Mouse (Mus musculus) thymus, adult 2 months (tissue): Measurements from ENCODE around the gene Col4a2. TPM values are rescaled to one million over a fixed set of nuclear protein-coding genes. Genes with fewer than 3 reads are reported as not detected.

Experiments
- DNase-seq: peaks from one replicate; pipeline ENCODE4 v3.0.0; 2021
- H3K27ac ChIP-seq: fragments of 200-500 bp; 2 replicates; pipeline ENCODE4 v1.5.1; 2012; ENCODE audit warnings: low read length, control low read depth; ENCODE audit not compliant: control insufficient read depth, insufficient read depth
- H3K27me3 ChIP-seq: fragments of 200-500 bp; 2 replicates; pipeline ENCODE4 v1.6.1; 2012; ENCODE audit warnings: mild to moderate bottlenecking, low read length, moderate library complexity, mixed read lengths; ENCODE audit not compliant: control insufficient read depth, insufficient read depth
- H3K36me3 ChIP-seq: fragments of 200-500 bp; 2 replicates; pipeline ENCODE4 v1.6.1; 2012; ENCODE audit warnings: mild to moderate bottlenecking, low read length, moderate library complexity; ENCODE audit not compliant: control insufficient read depth, insufficient read depth
- H3K4me1 ChIP-seq: fragments of 200-500 bp; replicated peaks from 2 replicates; pipeline ENCODE4 v1.6.1; 2012; ENCODE audit warnings: low read length; ENCODE audit not compliant: control insufficient read depth, insufficient read depth
- H3K4me3 ChIP-seq: fragments of 200-500 bp; 2 replicates; pipeline ENCODE4 v1.5.1; 2012; ENCODE audit warnings: mild to moderate bottlenecking, low read length, control low read depth, moderate library complexity; ENCODE audit not compliant: control insufficient read depth, insufficient read depth
- CTCF ChIP-seq: fragments of 200-500 bp; IDR thresholded peaks from 2 replicates; pipeline ENCODE4 v1.5.1; 2012; ENCODE audit warnings: mild to moderate bottlenecking, control low read depth, low read length, moderate library complexity, borderline replicate concordance; ENCODE audit not compliant: control insufficient read depth, poor library complexity, insufficient read depth; ENCODE audit errors: extremely low read depth
- POLR2A ChIP-seq: fragments of 200-500 bp; IDR thresholded peaks from 2 replicates; pipeline ENCODE4 v1.6.1; 2012; ENCODE audit warnings: mild to moderate bottlenecking, low read length, control low read depth, moderate library complexity; ENCODE audit not compliant: control insufficient read depth, poor library complexity, insufficient read depth; ENCODE audit errors: extremely low read depth
- WGBS: fragments of 180-500 bp; shearing (Covaris S2); methylation state at CpG from one replicate; pipeline ENCODE4 v1.1.7; 2018; 5-methylcytosine and 5-hydroxymethylcytosine counted together
- polyA plus RNA-seq: library from polyadenylated mRNA; depleted of rRNA; stranded (reverse); fragments of >200 nt; gene quantifications from 2 replicates; pipeline ENCODE4 v1.2.3, GENCODE M21; 2012

Gene Col4a2
- polyA plus RNA-seq, 1 experiment: 25.7 TPM

DNA sequence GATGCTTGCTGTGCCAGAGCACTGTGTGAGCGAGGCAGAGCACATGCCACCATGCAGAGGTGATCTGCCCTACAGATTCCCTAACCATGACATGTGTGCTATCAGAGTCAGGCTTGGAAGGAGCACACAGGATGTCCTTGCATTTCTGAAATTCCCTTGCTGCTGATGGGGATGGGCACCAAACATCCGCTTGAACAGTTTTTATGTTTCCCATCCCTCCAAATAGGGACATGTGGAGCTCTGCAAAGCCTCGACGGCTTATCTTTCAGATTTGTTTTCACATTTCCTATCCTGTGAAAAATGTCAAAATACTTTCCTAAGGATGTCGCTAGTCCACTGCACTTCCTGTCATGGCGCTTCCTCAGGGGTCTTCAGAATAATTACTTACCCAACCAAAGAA lies 40.4 kb upstream of the Col4a2 start:
- no peak for DNase-seq
- WGBS: 91% methylated on average over 6 of the region's 6 CpGs
- no peaks in the 10 kb centered on the region for H3K27me3 ChIP-seq
- TF ChIP-seq POLR2A: no peak
- no peak for TF ChIP-seq CTCF
- H3K36me3 ChIP-seq: no peaks in the 10 kb centered on the region
- no peak overlapping the region for H3K4me3 ChIP-seq
- H3K4me1 ChIP-seq: peaks cover 4% of the 10 kb centered on the region; the same call in 1 of the 2 replicates
- no peak overlapping the region for H3K27ac ChIP-seq

DNA sequence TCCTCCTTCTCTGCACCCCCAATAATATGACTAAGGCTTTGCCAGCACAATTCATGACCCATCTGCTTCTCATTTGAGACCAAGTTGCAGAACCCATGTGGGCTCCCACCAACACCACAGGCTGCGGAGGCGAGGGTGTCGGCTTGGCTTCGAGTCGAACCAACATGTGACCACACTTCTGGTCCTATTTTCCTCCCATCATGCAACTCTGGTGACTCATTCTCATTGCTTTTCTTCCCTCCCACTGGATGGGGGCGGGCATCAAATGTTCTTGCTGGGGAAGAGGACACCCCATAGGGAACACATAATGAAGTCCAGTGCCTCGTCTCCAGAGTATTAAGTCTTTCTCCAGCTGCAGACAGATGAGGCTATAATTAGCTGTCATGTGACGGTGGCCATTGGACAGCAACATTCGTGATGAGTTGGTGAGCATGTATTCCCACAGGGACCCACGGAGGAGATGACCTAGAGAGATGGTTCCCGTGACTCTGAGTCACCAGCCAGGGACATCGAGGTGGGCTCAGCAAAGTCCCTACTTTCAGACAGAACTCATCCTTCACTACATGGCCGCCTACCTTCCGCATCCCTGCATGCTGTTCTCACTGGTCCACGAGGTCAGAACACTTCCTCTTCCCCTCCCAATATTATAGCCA lies 39.0 kb upstream of the Col4a2 start:
- DNase-seq: no peak
- TF ChIP-seq CTCF: no peak
- no peak for TF ChIP-seq POLR2A
- Histone ChIP-seq H3K4me1 (peaks cover 12% of the 10 kb centered on the region), H3K4me3 (no peak overlapping the region), H3K27me3 (no peaks in the 10 kb centered on the region), H3K36me3 (no peaks in the 10 kb centered on the region), H3K27ac (no peak overlapping the region)
- WGBS: 93% methylated on average over 15 of the region's 15 CpGs

DNA sequence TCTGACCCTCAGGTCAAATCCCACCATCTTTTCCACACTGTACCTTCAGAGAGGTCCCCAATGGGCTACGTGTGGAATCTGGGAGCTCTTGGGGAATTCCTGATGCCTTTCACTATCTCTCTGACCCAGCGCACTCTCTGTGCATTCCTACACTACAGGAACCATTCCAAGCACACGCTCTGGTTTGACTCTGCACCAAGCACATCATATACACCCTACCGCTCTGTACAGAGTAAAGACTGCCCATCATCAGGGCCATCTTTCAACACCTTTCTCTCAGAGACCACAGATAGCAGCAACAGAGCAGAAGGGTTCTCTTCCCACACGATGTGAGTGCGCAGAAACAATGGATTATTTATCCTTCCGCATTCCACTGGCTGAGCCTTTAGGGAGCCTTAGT lies 38.2 kb upstream of the Col4a2 start:
- no peaks in the 10 kb centered on the region for H3K36me3 ChIP-seq
- DNase-seq: no peak
- no peak overlapping the region for H3K27ac ChIP-seq
- no peaks in the 10 kb centered on the region for H3K27me3 ChIP-seq
- H3K4me1 ChIP-seq: peaks cover 12% of the 10 kb centered on the region
- WGBS: 94% methylated on average over 7 of the region's 7 CpGs
- TF ChIP-seq POLR2A (no peak), CTCF (no peak)
- no peak overlapping the region for H3K4me3 ChIP-seq

GRCm38 (mm10) chr8:11276286-11276685 lies 36.3 kb upstream of the Col4a2 start:
- no peaks in the 10 kb centered on the region for H3K36me3 ChIP-seq
- H3K27me3 ChIP-seq: no peaks in the 10 kb centered on the region
- 2% methylated on average over 6 of the region's 6 CpGs for WGBS
- no peak for TF ChIP-seq POLR2A
- TF ChIP-seq CTCF: no peak
- H3K4me1 ChIP-seq: peaks cover 12% of the 10 kb centered on the region
- H3K27ac ChIP-seq: no peak overlapping the region
- no peak for DNase-seq
- no peak overlapping the region for H3K4me3 ChIP-seq

DNA sequence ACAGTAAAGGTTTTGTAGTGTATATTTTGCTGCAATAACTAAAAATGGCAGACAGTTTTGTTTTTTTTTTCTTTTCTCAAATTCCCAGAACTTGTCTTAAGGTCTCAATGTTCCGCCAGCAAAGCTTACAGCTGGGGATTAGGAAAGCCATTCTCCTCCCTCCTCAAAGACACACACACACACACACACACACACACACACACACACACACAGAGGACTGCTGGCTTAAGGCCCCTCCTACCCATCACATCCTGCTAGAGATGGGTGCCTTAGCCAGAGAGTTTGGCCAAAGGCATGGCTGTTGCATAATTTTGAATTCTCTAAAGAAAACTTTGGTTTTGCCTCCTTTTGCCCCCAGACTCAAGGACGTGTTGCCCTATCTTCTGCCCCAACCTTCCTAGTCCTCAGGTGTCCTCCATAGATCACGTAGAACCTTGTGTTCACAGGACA lies 35.0 kb upstream of the Col4a2 start:
- Histone ChIP-seq H3K4me3 (no peak overlapping the region), H3K36me3 (no peaks in the 10 kb centered on the region), H3K27me3 (no peaks in the 10 kb centered on the region), H3K27ac (no peak overlapping the region), H3K4me1 (peaks cover 12% of the 10 kb centered on the region)
- no peak for TF ChIP-seq POLR2A
- TF ChIP-seq CTCF: no peak
- 18% methylated on average over 3 of the region's 3 CpGs for WGBS
- no peak for DNase-seq

GRCm38 (mm10) chr8:11278101-11278611 lies 34.4 kb upstream of the Col4a2 start:
- no peaks in the 10 kb centered on the region for H3K36me3 ChIP-seq
- 11% methylated on average over 4 of the region's 4 CpGs for WGBS
- TF ChIP-seq POLR2A: no peak
- no peak for TF ChIP-seq CTCF
- no peak for DNase-seq
- no peaks in the 10 kb centered on the region for H3K27me3 ChIP-seq
- no peak overlapping the region for H3K27ac ChIP-seq
- H3K4me1 ChIP-seq: peaks cover 12% of the 10 kb centered on the region
- H3K4me3 ChIP-seq: no peak overlapping the region
